Mouse (Mus musculus) cerebellum, postnatal 25 days (tissue): ENCODE measurements at regions not wholly inside any gene's neighbourhood (a gene's known extent, or its start where the extent isn't known, plus 50 kb on each side); places are given as distances from the start of the nearest gene placed in this dataset.

ENCODE experiments used
- DNase-seq, 2 experiments: peaks; one replicate each; pipeline ENCODE4 v3.0.0; 2021; ENCODE audit warnings: mixed read lengths in 2 of 2

- DNase-seq = no peak
Measured at GRCm38 (mm10) chr11:71517377-71517776, 232.3 kb upstream of the Wscd1 start.

- DNase-seq = no peak
Measured at GRCm38 (mm10) chr11:71527691-71528090, 222.0 kb upstream of the Wscd1 start.

- no peak for DNase-seq
Measured at GRCm38 (mm10) chr11:71528588-71528987, 221.1 kb upstream of the Wscd1 start.

GRCm38 (mm10) chr11:71541178-71541845 is 208.4 kb upstream of the Wscd1 start:
- DNase-seq = peak; percentile 45 to 58

GRCm38 (mm10) chr11:71557412-71557811 is 192.3 kb upstream of the Wscd1 start:
- DNase-seq = peak in 1 of 2 experiments; percentile 8

GRCm38 (mm10) chr11:71564831-71565230 is 184.9 kb upstream of the Wscd1 start:
- DNase-seq = no peak

GRCm38 (mm10) chr11:71576801-71577200 is 172.9 kb upstream of the Wscd1 start:
- no peak for DNase-seq

GRCm38 (mm10) chr11:71581775-71582174 is 167.9 kb upstream of the Wscd1 start:
- no peak for DNase-seq

GRCm38 (mm10) chr11:71591014-71591413 is 158.7 kb upstream of the Wscd1 start:
- DNase-seq = no peak

GRCm38 (mm10) chr11:71594250-71594847 is 155.4 kb upstream of the Wscd1 start:
- peak; percentile 11 to 48 for DNase-seq

GRCm38 (mm10) chr11:71597709-71598108 is 152.0 kb upstream of the Wscd1 start:
- no peak for DNase-seq

GRCm38 (mm10) chr11:71610782-71611181 is 138.9 kb upstream of the Wscd1 start:
- no peak for DNase-seq

- peak; percentile 18 to 51 for DNase-seq
Measured at GRCm38 (mm10) chr11:71615526-71615925, 134.2 kb upstream of the Wscd1 start.

- DNase-seq = no peak
Measured at GRCm38 (mm10) chr11:71625501-71626191, 124.1 kb upstream of the Wscd1 start.

- DNase-seq = peak in 1 of 2 experiments; percentile 15
Measured at GRCm38 (mm10) chr11:71636111-71636510, 113.6 kb upstream of the Wscd1 start.

- peak; percentile 34 to 64 for DNase-seq
Measured at GRCm38 (mm10) chr11:71636785-71637184, 112.9 kb upstream of the Wscd1 start.

GRCm38 (mm10) chr11:71642886-71643285 is 106.8 kb upstream of the Wscd1 start:
- DNase-seq = no peak

GRCm38 (mm10) chr11:71651756-71652380 is 97.9 kb upstream of the Wscd1 start:
- no peak for DNase-seq

- no peak for DNase-seq
Measured at GRCm38 (mm10) chr11:71652381-71652775, 97.3 kb upstream of the Wscd1 start.

GRCm38 (mm10) chr11:71658346-71658745 is 91.4 kb upstream of the Wscd1 start:
- DNase-seq = no peak

- DNase-seq = peak; percentile 47 to 48
Measured at GRCm38 (mm10) chr11:71670111-71671050, 79.3 kb upstream of the Wscd1 start.
